Mouse (Mus musculus) testis, adult 2 months (tissue): ENCODE measurements around the gene Osbpl9.

ENCODE experiments used
- CTCF ChIP-seq: fragments of 200-500 bp; IDR thresholded peaks from 2 replicates; pipeline ENCODE4 v1.5.1; 2012; ENCODE audit warnings: low read depth, mild to moderate bottlenecking, inconsistent platforms, low read length, moderate library complexity; ENCODE audit not compliant: control insufficient read depth, insufficient read depth, insufficient replicate concordance
- POLR2A ChIP-seq: fragments of 200-500 bp; IDR thresholded peaks from 2 replicates; pipeline ENCODE4 v1.6.1; 2012; ENCODE audit warnings: low read depth, mild to moderate bottlenecking, inconsistent platforms, low read length, moderate library complexity; ENCODE audit not compliant: control insufficient read depth

- no peak for TF ChIP-seq POLR2A
- TF ChIP-seq CTCF, result no peak
These were observed 28.2 kb downstream of the Osbpl9 start for GRCm38 (mm10) chr4:109173775-109174440.
